Mouse (Mus musculus) CH12F3 (cell line): Measurements from ENCODE around the gene Ccr3.
"Not testable (repeated sequence)": the region's sequence is repeated elsewhere in the genome, so short reads cannot be mapped to it uniquely, and the experiment has no call there.

Source experiments
- in situ Hi-C: fragments of 300-500 bp; cut with MboI; formaldehyde crosslinking; loops from 2 replicates; pipeline ENCODE4 v1.14.3; 2020; ENCODE audit warnings: low sequenced_read_pairs

Gene Ccr3

GRCm38 (mm10) chr9:124038949-124039348 is 17.2 kb downstream of the Ccr3 start:
- in situ Hi-C loops = no loop called here

DNA sequence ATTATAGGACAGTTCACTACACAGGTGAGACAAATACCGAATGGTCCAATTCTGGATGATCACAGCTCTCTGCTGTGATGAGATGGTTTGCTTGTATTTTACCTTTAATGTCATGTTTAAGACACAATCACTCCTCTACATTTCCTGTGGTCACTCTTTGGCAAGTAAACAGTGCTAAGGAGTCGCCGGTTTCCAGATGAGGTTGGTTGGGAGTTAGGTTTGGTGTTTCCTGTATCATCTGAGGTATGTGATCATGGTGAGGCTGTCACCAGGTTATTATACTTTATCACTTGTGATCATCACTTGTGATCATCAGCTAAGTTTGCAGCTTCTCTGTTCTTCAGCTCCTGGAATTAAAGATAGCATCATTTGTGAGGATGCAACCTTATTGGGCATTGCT is 19.2 kb downstream of the Ccr3 start:
- in situ Hi-C loops = no loop called here

DNA sequence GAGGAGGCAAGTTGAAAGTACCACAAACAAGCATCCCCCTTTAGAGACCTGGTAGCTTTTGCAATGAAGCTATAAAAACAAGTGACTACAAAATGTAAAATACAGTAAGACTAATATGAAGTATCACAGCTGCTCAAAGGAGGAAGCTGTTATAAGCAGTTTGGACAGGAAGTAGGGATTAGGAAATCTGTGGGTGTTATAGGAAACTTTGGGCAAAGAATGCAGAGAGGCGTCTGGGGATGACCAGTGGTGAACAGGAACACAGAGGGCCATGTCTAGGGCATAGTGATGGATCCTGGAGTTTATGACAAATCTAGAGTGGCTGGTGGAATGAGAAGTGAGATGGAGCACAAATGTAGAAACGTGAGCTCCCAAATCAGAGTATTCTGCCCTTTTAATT is 31.8 kb downstream of the Ccr3 start:
- in situ Hi-C loops = no loop called here

GRCm38 (mm10) chr9:124056158-124056709 is 34.5 kb downstream of the Ccr3 start:
- in situ Hi-C loops = no loop called here

GRCm38 (mm10) chr9:124059660-124060352 is 38.0 kb downstream of the Ccr3 start:
- in situ Hi-C loops = no loop called here

- in situ Hi-C loops = not testable (repeated sequence)
These were observed 40.0 kb downstream of the Ccr3 start for GRCm38 (mm10) chr9:124061474-124062432.

GRCm38 (mm10) chr9:124066572-124067103 is 44.9 kb downstream of the Ccr3 start:
- in situ Hi-C loops = no loop called here

- in situ Hi-C loops = no loop called here
These were observed 46.6 kb downstream of the Ccr3 start for GRCm38 (mm10) chr9:124068098-124069058.

GRCm38 (mm10) chr9:124071506-124071905 is 49.7 kb downstream of the Ccr3 start:
- in situ Hi-C loops = no loop called here

- in situ Hi-C loops = no loop called here
These were observed 58.0 kb downstream of the Ccr3 start for GRCm38 (mm10) chr9:124079803-124080202.

GRCm38 (mm10) chr9:124080471-124080870 is 58.7 kb downstream of the Ccr3 start:
- in situ Hi-C loops = not testable (repeated sequence)
